Mouse (Mus musculus) liver, embryonic 14.5 days (tissue): ENCODE results near the gene Mfap1a.

Experiments
- CTCF ChIP-seq: IDR thresholded peaks from 2 replicates; pipeline ENCODE4 v1.5.1; 2016; ENCODE audit warnings: antibody characterized with exemption, low read depth, control low read depth
- EP300 ChIP-seq: IDR thresholded peaks from 2 replicates; pipeline ENCODE4 v1.6.1; 2016; ENCODE audit warnings: antibody characterized with exemption, low read depth

DNA sequence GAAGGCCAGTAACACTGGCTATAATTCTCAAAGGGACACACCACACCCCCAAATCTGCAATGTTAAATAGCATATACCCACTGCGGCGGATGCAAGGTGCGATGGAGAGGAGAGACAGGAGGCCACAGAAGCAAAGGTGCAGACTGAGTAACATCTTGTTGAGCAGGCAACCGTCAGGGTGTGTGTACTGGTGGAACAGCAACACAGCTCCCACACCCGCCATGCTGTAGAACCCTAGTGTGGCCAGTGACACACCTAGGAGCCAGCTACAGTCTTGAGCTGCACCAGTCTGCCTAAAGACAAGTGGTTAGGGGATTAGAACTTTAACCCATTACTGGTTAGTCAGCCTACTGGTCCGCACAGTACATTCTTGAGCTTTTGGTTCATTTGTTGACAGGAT lies 52.5 kb downstream of the Mfap1a start:
- TF ChIP-seq CTCF = no peak
- no peak for TF ChIP-seq EP300
